Mouse (Mus musculus) limb, embryonic 12.5 days (tissue): ENCODE data around the gene Stxbp3. TPM values are rescaled to one million over a fixed set of nuclear protein-coding genes. Genes with fewer than 3 reads are reported as not detected.

Experiments
- ATAC-seq: fragments of 200-750 bp; cut with Nextera tagmentation; 2 replicates; pipeline ENCODE4 v1.8.0; 2017; ENCODE audit warnings: low read depth, moderate TSS enrichment; ENCODE audit not compliant: insufficient number of reproducible peaks, insufficient read depth, low FRiP score, low TSS enrichment
- H3K27ac ChIP-seq: fragments of 300-500 bp; sonication (generic); 2 replicates; pipeline ENCODE4 v1.5.1; 2016; ENCODE audit warnings: mild to moderate bottlenecking, moderate library complexity
- H3K27me3 ChIP-seq: fragments of 300-500 bp; sonication (generic); 2 replicates; pipeline ENCODE4 v1.6.1; 2016; ENCODE audit warnings: mild to moderate bottlenecking, moderate library complexity
- H3K36me3 ChIP-seq: fragments of 300-500 bp; sonication (generic); 2 replicates; pipeline ENCODE4 v1.6.1; 2016; ENCODE audit warnings: mild to moderate bottlenecking, moderate library complexity
- H3K4me1 ChIP-seq: fragments of 300-500 bp; sonication (generic); replicated peaks from 2 replicates; pipeline ENCODE4 v1.6.1; 2016
- H3K4me2 ChIP-seq: fragments of 300-500 bp; sonication (generic); 2 replicates; pipeline ENCODE4 v1.6.1; 2016; ENCODE audit warnings: mild to moderate bottlenecking, moderate library complexity
- H3K4me3 ChIP-seq: fragments of 300-500 bp; sonication (generic); replicated peaks from 2 replicates; pipeline ENCODE4 v1.5.1; 2016; ENCODE audit warnings: mild to moderate bottlenecking
- H3K9ac ChIP-seq: fragments of 300-500 bp; sonication (generic); replicated peaks from 2 replicates; pipeline ENCODE4 v1.6.1; 2016; ENCODE audit warnings: mild to moderate bottlenecking, moderate library complexity
- H3K9me3 ChIP-seq: fragments of 300-500 bp; sonication (generic); 2 replicates; pipeline ENCODE4 v1.6.1; 2016; ENCODE audit warnings: mild to moderate bottlenecking, moderate library complexity
- WGBS: fragments of 180-500 bp; shearing (Covaris S2); methylation state at CpG from one replicate; pipeline ENCODE4 v1.1.7; 2016; 5-methylcytosine and 5-hydroxymethylcytosine counted together
- polyA plus RNA-seq: library from polyadenylated mRNA; unstranded; fragments of >200 nt; fragmentation: Nextera tagmentation; extraction: Ambion mirVana; gene quantifications from 2 replicates; pipeline ENCODE4 v1.2.1, GENCODE M21; 2016

The Stxbp3 gene
- polyA plus RNA-seq, 1 experiment from 2014 or later: 33.3 TPM

- peaks cover 24% of the 10 kb centered on the region for H3K4me1 ChIP-seq
- H3K4me2 ChIP-seq: no peak overlapping the region
- H3K9ac ChIP-seq: no peak overlapping the region
- ATAC-seq: no peak
- no peak overlapping the region for H3K4me3 ChIP-seq
- 80% methylated on average over 5 of the region's 5 CpGs for WGBS
- H3K27me3 ChIP-seq: no peaks in the 10 kb centered on the region
- H3K27ac ChIP-seq: no peak overlapping the region
- no peaks in the 10 kb centered on the region for H3K36me3 ChIP-seq
- peaks cover 21% of the 10 kb centered on the region; the same call in 1 of the 2 replicates for H3K9me3 ChIP-seq
Observed at GRCm38 (mm10) chr3:108781884-108782270, 58.4 kb downstream of the Stxbp3 start.

DNA sequence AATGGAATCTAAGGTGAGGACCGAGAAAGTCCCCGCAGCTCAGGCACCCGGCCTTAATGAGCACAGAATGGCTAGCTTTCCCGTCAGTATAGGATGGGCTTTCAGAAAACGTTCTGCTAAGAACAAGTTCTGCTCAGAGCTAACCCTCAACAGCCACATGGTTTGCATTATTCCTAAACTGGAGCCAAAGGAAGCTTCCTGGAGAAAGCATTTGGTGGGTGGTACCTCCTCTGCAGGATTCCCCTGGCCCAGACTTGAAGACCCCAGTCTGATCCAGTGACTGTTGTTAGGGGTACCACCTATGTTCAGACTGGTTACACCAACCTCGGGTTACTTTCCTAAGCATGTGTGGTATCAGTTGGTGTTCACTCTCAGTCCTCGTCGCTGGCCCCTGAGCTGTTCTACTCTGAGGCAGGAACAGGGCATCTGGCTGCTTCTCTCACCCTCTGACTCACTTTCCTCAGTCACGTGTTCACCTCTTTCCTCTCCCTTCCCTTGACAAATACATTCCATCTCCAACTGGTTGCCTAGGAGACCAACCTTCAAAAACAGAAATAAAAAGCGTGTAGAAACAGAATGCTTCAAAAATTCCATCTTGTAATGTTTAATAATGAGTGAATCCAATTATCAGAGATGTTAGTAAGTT is 59.0 kb downstream of the Stxbp3 start:
- Histone ChIP-seq H3K36me3 (no peaks in the 10 kb centered on the region), H3K9me3 (peaks cover 21% of the 10 kb centered on the region; the same call in 1 of the 2 replicates), H3K4me1 (peaks cover 19% of the 10 kb centered on the region), H3K9ac (no peak overlapping the region), H3K27ac (peak overlapping the region; percentile 41), H3K4me2 (peak overlapping the region; percentile 10; the same call in 1 of the 2 replicates), H3K27me3 (no peaks in the 10 kb centered on the region), H3K4me3 (no peak overlapping the region)
- ATAC-seq: peak; percentile 52; the same call in 1 of the 2 replicates
- 44% methylated on average over 10 of the region's 10 CpGs for WGBS

DNA sequence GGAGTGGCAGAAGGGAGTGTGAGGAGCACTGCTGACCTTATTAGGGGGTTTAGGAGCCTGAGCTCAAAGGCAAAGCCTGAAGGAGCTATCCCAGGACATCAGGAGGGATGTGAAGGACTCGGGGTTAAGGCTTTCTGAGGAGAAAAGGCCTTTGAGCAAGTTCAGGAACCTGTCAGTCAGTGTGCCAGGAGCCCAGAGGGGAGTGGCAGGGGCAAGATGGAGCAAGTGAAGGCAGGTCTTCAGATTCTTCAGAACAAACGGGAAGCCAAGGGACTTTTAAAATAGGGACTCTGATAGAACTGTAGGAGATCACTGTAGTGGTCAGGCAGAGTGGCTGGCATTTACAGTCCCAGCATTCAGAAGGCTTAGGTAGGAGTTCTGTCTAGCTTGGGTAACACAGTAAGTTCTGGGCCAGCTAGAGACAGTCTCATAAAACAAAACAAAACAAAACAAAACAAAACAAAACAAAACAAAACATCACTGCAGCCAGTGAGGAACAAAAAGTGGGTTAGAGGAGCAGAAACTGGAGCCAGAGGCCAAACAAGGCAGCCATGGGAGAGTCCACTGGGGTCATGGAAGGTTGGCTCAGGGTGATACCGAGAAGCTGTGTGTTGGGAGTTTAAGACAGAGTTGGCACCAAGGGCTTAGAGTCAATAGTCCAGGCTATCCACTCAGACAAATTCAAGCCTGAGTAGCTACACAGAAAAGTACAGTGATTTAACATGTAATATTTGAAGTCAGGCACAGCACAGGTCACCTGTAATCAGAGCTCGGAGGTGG is 61.4 kb downstream of the Stxbp3 start:
- 72% methylated on average over 4 of the region's 4 CpGs for WGBS

GRCm38 (mm10) chr3:108772811-108773210 is 67.5 kb downstream of the Stxbp3 start:
- no peak for ATAC-seq
- Histone ChIP-seq H3K9ac (no peak overlapping the region), H3K4me3 (no peak overlapping the region), H3K9me3 (no peaks in the 10 kb centered on the region), H3K4me2 (no peak overlapping the region), H3K27me3 (no peaks in the 10 kb centered on the region), H3K4me1 (peaks cover 23% of the 10 kb centered on the region), H3K36me3 (no peaks in the 10 kb centered on the region), H3K27ac (no peak overlapping the region)
- 84% methylated on average over 3 of the region's 3 CpGs for WGBS

More for the DNA sequence above, 61.4 kb downstream of the Stxbp3 start:
- no peak for ATAC-seq
- H3K36me3 ChIP-seq: no peaks in the 10 kb centered on the region
- no peaks in the 10 kb centered on the region for H3K27me3 ChIP-seq
- H3K27ac ChIP-seq: no peak overlapping the region
- H3K4me2 ChIP-seq: no peak overlapping the region
- H3K4me3 ChIP-seq: no peak overlapping the region
- no peak overlapping the region for H3K9ac ChIP-seq
- H3K4me1 ChIP-seq: peaks cover 19% of the 10 kb centered on the region
- 0 out of 2 replicates have a peak, but pooled peaks cover 4% of the 10 kb centered on the region for H3K9me3 ChIP-seq

DNA sequence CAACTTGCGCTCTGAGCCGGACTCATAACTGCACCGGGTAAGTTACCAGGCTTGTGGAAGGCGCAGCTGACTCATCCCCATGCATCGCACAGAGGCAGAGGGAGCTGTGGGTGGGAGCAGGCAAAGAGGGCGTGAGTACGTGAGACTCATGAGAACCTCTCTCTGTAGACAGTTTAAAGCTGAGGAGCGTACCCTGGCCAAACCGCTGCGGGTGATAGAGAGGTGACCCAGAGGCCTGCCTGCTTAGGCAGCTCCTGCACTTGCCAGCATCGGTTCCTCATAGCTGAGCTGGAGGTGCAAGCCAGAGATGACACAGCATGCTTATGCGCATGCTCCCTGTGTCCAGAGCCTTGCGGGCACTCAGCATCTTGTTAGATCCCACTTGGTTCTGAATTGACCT is 68.1 kb downstream of the Stxbp3 start:
- H3K27me3 ChIP-seq: no peaks in the 10 kb centered on the region
- H3K4me2 ChIP-seq: no peak overlapping the region
- H3K4me3 ChIP-seq: no peak overlapping the region
- no peak overlapping the region for H3K9ac ChIP-seq
- no peaks in the 10 kb centered on the region for H3K36me3 ChIP-seq
- no peak overlapping the region for H3K27ac ChIP-seq
- no peaks in the 10 kb centered on the region for H3K9me3 ChIP-seq
- 91% methylated on average over 13 of the region's 13 CpGs for WGBS
- H3K4me1 ChIP-seq: peaks cover 23% of the 10 kb centered on the region
- no peak for ATAC-seq

GRCm38 (mm10) chr3:108770725-108771368 is 69.5 kb downstream of the Stxbp3 start:
- Histone ChIP-seq H3K27ac (peak overlapping the region; percentile 77), H3K9ac (no peak overlapping the region), H3K4me2 (no peak overlapping the region; the same call in 1 of the 2 replicates), H3K4me3 (no peak overlapping the region), H3K27me3 (no peaks in the 10 kb centered on the region), H3K4me1 (peaks cover 23% of the 10 kb centered on the region), H3K9me3 (no peaks in the 10 kb centered on the region), H3K36me3 (no peaks in the 10 kb centered on the region)
- ATAC-seq: peak; percentile 68
- WGBS: 24% methylated on average over 6 of the region's 6 CpGs

GRCm38 (mm10) chr3:108769547-108769946 is 70.8 kb downstream of the Stxbp3 start:
- Histone ChIP-seq H3K4me2 (no peak overlapping the region), H3K9ac (no peak overlapping the region), H3K4me1 (peaks cover 29% of the 10 kb centered on the region), H3K27ac (0 out of 2 replicates have a peak overlapping the region, but pooled peaks have one; percentile 60), H3K4me3 (no peak overlapping the region), H3K27me3 (no peaks in the 10 kb centered on the region), H3K9me3 (no peaks in the 10 kb centered on the region), H3K36me3 (no peaks in the 10 kb centered on the region)
- ATAC-seq: no peak
- 60% methylated on average over 6 of the region's 6 CpGs for WGBS

DNA sequence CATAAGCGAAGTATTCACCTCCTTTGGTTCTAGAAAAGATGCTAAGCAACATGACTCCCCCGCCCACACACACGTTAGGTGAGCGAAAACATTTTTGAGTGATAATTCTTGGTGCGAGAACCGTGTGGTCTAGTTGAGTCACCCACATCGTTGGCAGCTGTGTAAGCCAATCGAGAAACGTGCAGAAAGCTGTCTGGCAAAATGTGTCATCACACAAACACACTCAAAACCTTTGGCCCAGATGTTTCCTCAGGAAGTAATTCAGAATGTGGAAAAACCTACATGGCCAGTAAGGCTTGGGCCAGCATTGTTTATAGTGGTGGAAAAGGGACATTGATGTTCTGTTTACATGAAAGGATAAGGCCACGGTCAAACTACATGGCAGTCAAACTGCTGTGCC is 72.9 kb downstream of the Stxbp3 start:
- Histone ChIP-seq H3K36me3 (no peaks in the 10 kb centered on the region), H3K27ac (no peak overlapping the region), H3K9ac (no peak overlapping the region), H3K9me3 (no peaks in the 10 kb centered on the region), H3K4me1 (peaks cover 29% of the 10 kb centered on the region), H3K4me3 (no peak overlapping the region), H3K4me2 (no peak overlapping the region), H3K27me3 (no peaks in the 10 kb centered on the region)
- ATAC-seq: no peak
- 74% methylated on average over 10 of the region's 10 CpGs for WGBS

DNA sequence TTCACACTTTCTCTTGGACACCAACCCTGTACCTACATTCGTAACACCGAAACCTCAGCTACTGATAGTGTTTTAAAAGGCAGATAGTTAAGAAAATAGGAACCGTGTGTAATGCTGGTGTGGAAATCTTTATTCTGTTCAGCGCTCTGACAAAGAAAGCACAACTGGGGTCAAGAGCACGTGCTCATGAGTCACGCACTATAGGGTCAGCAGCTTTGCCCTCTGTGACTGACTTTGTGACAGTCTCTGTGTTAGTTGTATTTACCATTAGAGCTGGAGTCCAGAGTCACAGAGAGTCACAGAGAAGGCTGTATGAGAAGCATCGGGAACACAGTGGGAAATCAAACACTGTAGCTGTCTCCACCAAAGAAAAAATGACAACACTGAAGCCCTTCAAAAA is 73.4 kb downstream of the Stxbp3 start:
- no peak overlapping the region for H3K9ac ChIP-seq
- H3K4me2 ChIP-seq: no peak overlapping the region
- no peaks in the 10 kb centered on the region for H3K36me3 ChIP-seq
- H3K9me3 ChIP-seq: no peaks in the 10 kb centered on the region
- ATAC-seq: no peak
- 88% methylated on average over 7 of the region's 7 CpGs for WGBS
- H3K4me3 ChIP-seq: no peak overlapping the region
- peaks cover 29% of the 10 kb centered on the region for H3K4me1 ChIP-seq
- no peaks in the 10 kb centered on the region for H3K27me3 ChIP-seq
- no peak overlapping the region for H3K27ac ChIP-seq

DNA sequence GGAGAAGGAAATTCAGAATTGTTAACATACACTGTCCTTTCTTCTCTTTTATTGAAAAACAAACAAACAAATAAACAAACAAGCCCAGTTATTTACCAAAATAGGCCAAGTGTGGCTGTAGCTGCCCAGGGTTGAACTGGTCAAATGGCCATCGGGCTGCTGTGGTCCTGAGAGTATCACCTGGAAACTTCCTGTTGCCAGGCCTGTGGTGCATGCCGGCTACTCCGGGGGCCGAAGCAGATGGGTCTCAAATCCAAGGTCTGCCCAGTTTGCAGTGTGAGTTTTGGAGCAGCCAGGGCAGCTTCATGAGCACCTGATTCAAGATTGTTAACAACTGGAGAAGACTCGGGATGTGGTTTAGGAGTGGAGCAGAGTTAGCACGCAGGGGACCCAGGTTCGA is 74.8 kb downstream of the Stxbp3 start:
- WGBS: 85% methylated on average over 7 of the region's 7 CpGs
- Histone ChIP-seq H3K4me1 (peaks cover 21% of the 10 kb centered on the region), H3K9me3 (no peaks in the 10 kb centered on the region), H3K9ac (no peak overlapping the region), H3K27ac (no peak overlapping the region), H3K27me3 (no peaks in the 10 kb centered on the region), H3K4me3 (no peak overlapping the region), H3K36me3 (no peaks in the 10 kb centered on the region), H3K4me2 (no peak overlapping the region)
- no peak for ATAC-seq

DNA sequence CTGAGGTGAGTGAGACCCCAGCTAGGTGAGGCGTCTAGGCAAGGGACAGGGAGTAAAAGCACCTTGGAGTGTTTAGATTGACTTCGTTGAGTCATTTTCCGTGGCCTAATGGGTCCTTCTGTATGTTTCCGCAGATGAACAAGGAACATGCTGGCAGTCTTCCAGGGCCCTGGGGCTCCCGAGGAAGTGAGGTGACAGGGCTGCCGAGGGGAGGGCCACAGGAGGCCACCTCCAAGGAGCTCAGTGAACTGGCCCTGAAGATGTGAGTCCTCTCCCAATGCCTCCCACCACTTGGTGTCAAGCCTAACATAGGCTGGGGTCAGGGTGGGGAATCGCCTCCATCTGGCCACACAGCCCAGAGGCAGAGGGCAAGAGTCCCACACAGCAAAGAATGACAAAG is 75.3 kb downstream of the Stxbp3 start:
- WGBS: 62% methylated on average over 7 of the region's 7 CpGs
- peaks cover 17% of the 10 kb centered on the region for H3K4me1 ChIP-seq
- ATAC-seq: no peak

More for the DNA sequence above, 75.3 kb downstream of the Stxbp3 start:
- Histone ChIP-seq H3K27me3 (no peaks in the 10 kb centered on the region), H3K9ac (no peak overlapping the region), H3K4me3 (no peak overlapping the region), H3K36me3 (no peaks in the 10 kb centered on the region), H3K9me3 (no peaks in the 10 kb centered on the region), H3K4me2 (no peak overlapping the region), H3K27ac (no peak overlapping the region)
